Mouse (Mus musculus) lung, postnatal 0 days (tissue): ENCODE results near the gene Psma5. TPM values are rescaled to one million over a fixed set of nuclear protein-coding genes. Genes with fewer than 3 reads are reported as not detected.

Experiments used
- ATAC-seq: fragments of 200-750 bp; cut with Nextera tagmentation; 2 replicates; pipeline ENCODE4 v1.8.0; 2017; ENCODE audit warnings: moderate library complexity
- DNase-seq: peaks from one replicate; pipeline ENCODE4 v3.0.0-alpha.2; 2016; ENCODE audit warnings: low spot score
- H3K27ac ChIP-seq: fragments of 300-500 bp; sonication (generic); 2 replicates; pipeline ENCODE4 v1.5.1; 2014; ENCODE audit warnings: antibody characterized with exemption, mild to moderate bottlenecking, low read length, mixed read lengths
- H3K27me3 ChIP-seq: fragments of 300-500 bp; sonication (generic); replicated peaks from 2 replicates; pipeline ENCODE4 v1.6.1; 2014; ENCODE audit warnings: low read length, mixed read lengths; ENCODE audit not compliant: insufficient read depth
- H3K36me3 ChIP-seq: fragments of 300-500 bp; sonication (generic); 2 replicates; pipeline ENCODE4 v1.6.1; 2014; ENCODE audit warnings: low read length, mixed read lengths; ENCODE audit not compliant: insufficient read depth
- H3K4me1 ChIP-seq: fragments of 300-500 bp; sonication (generic); 2 replicates; pipeline ENCODE4 v1.6.1; 2014; ENCODE audit warnings: antibody characterized with exemption, low read depth, low read length, mixed read lengths; ENCODE audit not compliant: insufficient read depth
- H3K4me2 ChIP-seq: fragments of 300-500 bp; sonication (generic); replicated peaks from 2 replicates; pipeline ENCODE4 v1.6.1; 2014; ENCODE audit warnings: low read depth, mild to moderate bottlenecking, low read length, moderate library complexity, mixed read lengths
- H3K4me3 ChIP-seq: fragments of 300-500 bp; sonication (generic); 2 replicates; pipeline ENCODE4 v1.5.1; 2014; ENCODE audit warnings: low read depth, low read length
- H3K9ac ChIP-seq: fragments of 300-500 bp; sonication (generic); replicated peaks from 2 replicates; pipeline ENCODE4 v1.6.1; 2014; ENCODE audit warnings: low read depth, mild to moderate bottlenecking
- H3K9me3 ChIP-seq: fragments of 300-500 bp; sonication (generic); 2 replicates; pipeline ENCODE4 v1.6.1; 2016; ENCODE audit warnings: low read length, mixed read lengths
- CTCF ChIP-seq: IDR thresholded peaks from 2 replicates; pipeline ENCODE4 v1.5.1; 2016; ENCODE audit warnings: antibody characterized with exemption, mild to moderate bottlenecking
- EP300 ChIP-seq: IDR thresholded peaks from 2 replicates; pipeline ENCODE4 v1.6.1; 2016; ENCODE audit warnings: antibody characterized with exemption, mild to moderate bottlenecking, control low read depth
- WGBS: fragments of 180-500 bp; shearing (Covaris S2); extraction: QIAGEN DNeasy Blood & Tissue Kit; methylation state at CpG from one replicate; pipeline ENCODE4 v1.1.7; 2014; 5-methylcytosine and 5-hydroxymethylcytosine counted together
- polyA plus RNA-seq: library from polyadenylated mRNA; unstranded; fragments of >200 nt; fragmentation: Nextera tagmentation; extraction: Ambion mirVana; gene quantifications from 2 replicates; pipeline ENCODE4 v1.2.1, GENCODE M21; 2015

Gene Psma5
- polyA plus RNA-seq, 1 experiment from 2014 or later: 163 TPM

GRCm38 (mm10) chr3:108295379-108296219 is 38.9 kb downstream of the Psma5 start:
- Histone ChIP-seq H3K9ac (no peak overlapping the region), H3K36me3 (no peaks in the 10 kb centered on the region), H3K9me3 (no peaks in the 10 kb centered on the region), H3K4me3 (no peak overlapping the region), H3K4me1 (peaks cover 43% of the 10 kb centered on the region), H3K27me3 (no peaks in the 10 kb centered on the region), H3K4me2 (peak overlapping the region; percentile 29; the same call in 1 of the 2 replicates), H3K27ac (peak overlapping the region; percentile 66)
- no peak for TF ChIP-seq EP300
- no peak for TF ChIP-seq CTCF
- WGBS: 21% methylated on average over 14 of the region's 14 CpGs
- ATAC-seq: no peak
- DNase-seq: peak; percentile 72

GRCm38 (mm10) chr3:108296220-108297049 is 39.7 kb downstream of the Psma5 start:
- WGBS: 8% methylated on average over 14 of the region's 14 CpGs
- peak overlapping the region; percentile 29 for H3K4me2 ChIP-seq
- ATAC-seq (peak; percentile 63), DNase-seq (peak; percentile 86)
- peaks cover 43% of the 10 kb centered on the region for H3K4me1 ChIP-seq
- no peaks in the 10 kb centered on the region for H3K9me3 ChIP-seq
- H3K36me3 ChIP-seq: no peaks in the 10 kb centered on the region
- no peak overlapping the region for H3K9ac ChIP-seq
- no peak overlapping the region for H3K4me3 ChIP-seq
- H3K27me3 ChIP-seq: no peaks in the 10 kb centered on the region
- H3K27ac ChIP-seq: peak overlapping the region; percentile 66
- TF ChIP-seq CTCF (no peak), EP300 (no peak)

DNA sequence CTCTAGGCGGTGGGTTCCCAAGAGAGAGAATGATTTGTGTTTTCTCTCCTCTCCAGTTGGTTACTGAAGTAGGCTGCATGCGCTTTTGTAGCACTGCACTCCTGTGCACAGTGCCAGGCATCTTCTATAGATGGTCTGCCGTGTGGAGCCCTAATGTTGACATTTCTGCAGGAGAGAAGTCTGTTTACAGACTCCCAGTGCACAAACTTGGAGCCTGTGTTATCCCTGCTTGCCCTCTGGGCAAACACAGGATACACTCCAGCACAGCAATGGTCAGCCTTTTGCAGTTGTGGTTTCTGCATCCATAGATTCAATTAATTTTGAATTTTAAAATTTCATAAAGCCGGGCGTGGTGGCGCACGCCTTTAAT is 40.3 kb downstream of the Psma5 start:
- Histone ChIP-seq H3K27me3 (no peaks in the 10 kb centered on the region), H3K27ac (peak overlapping the region; percentile 66), H3K4me2 (peak overlapping the region; percentile 29; the same call in 1 of the 2 replicates), H3K4me3 (no peak overlapping the region), H3K9me3 (no peaks in the 10 kb centered on the region), H3K4me1 (peaks cover 43% of the 10 kb centered on the region), H3K9ac (no peak overlapping the region), H3K36me3 (no peaks in the 10 kb centered on the region)
- ATAC-seq: no peak
- WGBS: 60% methylated on average over 7 of the region's 7 CpGs
- TF ChIP-seq CTCF (no peak), EP300 (no peak)
- no peak for DNase-seq

DNA sequence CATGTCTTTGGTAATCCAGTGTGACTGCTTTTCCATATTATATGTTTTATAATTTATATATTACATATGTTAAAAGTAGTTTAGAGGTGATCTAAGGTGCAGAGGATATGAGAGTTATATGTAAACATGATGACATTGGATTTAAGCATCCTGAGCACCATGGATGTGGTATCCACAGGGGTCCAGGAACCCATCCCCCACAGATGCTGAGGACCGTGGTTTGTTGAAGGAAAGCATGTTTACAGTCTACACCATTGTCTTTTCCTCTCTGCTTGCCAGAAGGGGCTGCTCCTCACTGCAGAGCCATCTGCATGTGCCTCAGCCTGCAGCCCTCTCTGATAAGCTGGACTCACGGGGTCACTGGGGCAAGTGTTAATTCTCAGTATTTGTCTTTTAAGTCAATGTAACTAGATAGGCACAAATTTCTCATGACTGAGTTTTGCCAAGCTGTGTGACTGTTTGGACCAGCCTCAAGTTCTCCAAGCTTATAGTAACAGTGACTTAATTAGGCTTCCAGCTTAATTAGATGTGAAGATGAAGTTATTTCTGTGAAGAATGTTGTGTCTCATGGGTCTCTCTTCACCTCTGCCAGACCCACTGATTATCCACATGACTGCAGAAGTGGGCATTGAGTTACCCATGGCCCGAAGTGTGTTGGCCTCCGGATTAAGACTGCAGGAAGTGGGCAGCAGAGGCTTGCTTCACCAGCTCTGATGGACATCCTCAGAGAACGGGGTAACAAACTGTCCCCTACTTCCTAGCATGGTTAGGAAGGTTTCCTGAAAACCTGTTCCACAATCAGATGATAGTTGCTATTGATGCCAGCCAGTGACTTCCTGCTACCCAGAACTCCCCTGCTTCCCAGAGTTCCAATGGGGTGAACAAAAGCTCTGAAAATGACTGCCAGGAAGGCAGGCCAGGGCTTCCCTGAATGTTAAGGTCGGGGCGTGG is 41.2 kb downstream of the Psma5 start:
- no peak overlapping the region for H3K9ac ChIP-seq
- TF ChIP-seq EP300 (no peak), CTCF (no peak)
- peaks cover 43% of the 10 kb centered on the region for H3K4me1 ChIP-seq
- H3K4me2 ChIP-seq: no peak overlapping the region
- H3K27ac ChIP-seq: peak overlapping the region; percentile 33; the same call in 1 of the 2 replicates
- ATAC-seq: no peak
- H3K27me3 ChIP-seq: no peaks in the 10 kb centered on the region
- DNase-seq: no peak
- no peaks in the 10 kb centered on the region for H3K36me3 ChIP-seq
- WGBS: 52% methylated on average over 7 of the region's 7 CpGs
- H3K4me3 ChIP-seq: no peak overlapping the region
- H3K9me3 ChIP-seq: no peaks in the 10 kb centered on the region

DNA sequence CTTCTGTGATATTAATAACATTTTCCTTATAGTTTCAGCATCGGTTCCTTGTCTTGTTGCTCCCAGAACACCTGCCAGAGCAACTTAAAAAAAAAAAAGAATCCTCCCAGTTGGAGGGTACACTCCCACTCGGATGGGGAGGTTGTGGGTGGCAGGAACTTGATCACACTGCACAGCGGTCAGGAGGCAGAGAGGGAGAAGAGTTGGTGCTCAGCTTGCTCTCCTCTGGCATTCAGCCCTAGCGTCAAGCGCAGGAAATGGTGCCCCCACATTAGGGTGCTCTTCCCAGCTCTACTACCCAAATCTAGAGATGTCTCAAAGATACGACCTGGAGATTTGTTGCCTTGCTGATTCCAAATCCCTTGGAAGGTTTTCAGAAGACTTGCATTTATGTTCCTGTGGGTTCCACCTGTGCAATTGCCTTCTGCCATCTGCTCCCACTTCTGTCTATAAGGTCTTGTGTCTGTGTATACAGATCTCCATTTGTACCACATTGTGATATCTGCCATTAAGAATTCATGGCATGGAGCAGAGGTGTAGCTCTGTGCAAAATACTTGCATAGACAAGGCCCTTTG is 43.8 kb downstream of the Psma5 start:
- no peaks in the 10 kb centered on the region for H3K9me3 ChIP-seq
- WGBS: 80% methylated on average over 6 of the region's 6 CpGs
- no peaks in the 10 kb centered on the region for H3K36me3 ChIP-seq

More for the DNA sequence above, 43.8 kb downstream of the Psma5 start:
- Histone ChIP-seq H3K4me1 (peaks cover 28% of the 10 kb centered on the region), H3K27me3 (no peaks in the 10 kb centered on the region), H3K9ac (no peak overlapping the region), H3K4me3 (no peak overlapping the region), H3K4me2 (no peak overlapping the region), H3K27ac (no peak overlapping the region)
- TF ChIP-seq EP300 (no peak), CTCF (no peak)
- no peak for ATAC-seq
- no peak for DNase-seq
